Mouse (Mus musculus) neural tube, embryonic 13.5 days (tissue): Measurements from ENCODE around the gene Mfsd4a. TPM values are rescaled to one million over a fixed set of nuclear protein-coding genes. Genes with fewer than 3 reads are reported as not detected.

ENCODE experiments used
- polyA plus RNA-seq: library from polyadenylated mRNA; unstranded; fragments of >200 nt; fragmentation: Nextera tagmentation; extraction: Ambion mirVana; gene quantifications from 2 replicates; pipeline ENCODE4 v1.2.1, GENCODE M21; 2015

The Mfsd4a gene
- polyA plus RNA-seq, 1 experiment from 2014 or later = 8.0 TPM

Other genes with a start within 250 kb of the Mfsd4a start
- gene Slc41a1, start 240.6 kb downstream of the Mfsd4a start, polyA plus RNA-seq = 13.0 and 13.9 TPM in 2 replicates
- gene Rab29, start 200.8 kb downstream of the Mfsd4a start, polyA plus RNA-seq = 10.5 and 11.4 TPM in 2 replicates
- gene Nucks1, start 157.5 kb downstream of the Mfsd4a start, polyA plus RNA-seq = 52.3 and 57.8 TPM in 2 replicates
- gene Slc45a3, start 105.1 kb downstream of the Mfsd4a start, polyA plus RNA-seq = 4.7 and 5.9 TPM in 2 replicates
- 13.1 and 14.2 TPM in 2 replicates for gene Elk4, start 60.5 kb downstream of the Mfsd4a start, polyA plus RNA-seq
- 0.11 and 0.47 TPM in 2 replicates for gene Cdk18, start 71.6 kb upstream of the Mfsd4a start, polyA plus RNA-seq
- gene Lemd1, start 123.4 kb upstream of the Mfsd4a start, polyA plus RNA-seq = 19.1 and 22.6 TPM in 2 replicates
- 2.7 and 3.5 TPM in 2 replicates for gene AC124108.1, start 123.4 kb upstream of the Mfsd4a start, polyA plus RNA-seq
- not detected in 2 replicates for gene Gm10188, start 161.7 kb upstream of the Mfsd4a start, polyA plus RNA-seq
- gene Klhdc8a, start 230.6 kb upstream of the Mfsd4a start, polyA plus RNA-seq = 4.6 and 6.1 TPM in 2 replicates
- 9.0 and 10.5 TPM in 2 replicates for gene Nuak2, start 248.1 kb upstream of the Mfsd4a start, polyA plus RNA-seq